Mouse (Mus musculus) megakaryocyte, embryonic 14.5 days (primary cell): Measurements from ENCODE around the gene Zbtb20.

Experiments
- FLI1 ChIP-seq: IDR thresholded peaks from 2 replicates; pipeline ENCODE4 v1.6.1; 2012; ENCODE audit warnings: low read length, inconsistent platforms, mixed read lengths
- GATA1 ChIP-seq: IDR thresholded peaks from 3 replicates; pipeline ENCODE4 v1.6.1; 2012; ENCODE audit warnings: mixed read lengths, low read length, inconsistent platforms, borderline replicate concordance

DNA sequence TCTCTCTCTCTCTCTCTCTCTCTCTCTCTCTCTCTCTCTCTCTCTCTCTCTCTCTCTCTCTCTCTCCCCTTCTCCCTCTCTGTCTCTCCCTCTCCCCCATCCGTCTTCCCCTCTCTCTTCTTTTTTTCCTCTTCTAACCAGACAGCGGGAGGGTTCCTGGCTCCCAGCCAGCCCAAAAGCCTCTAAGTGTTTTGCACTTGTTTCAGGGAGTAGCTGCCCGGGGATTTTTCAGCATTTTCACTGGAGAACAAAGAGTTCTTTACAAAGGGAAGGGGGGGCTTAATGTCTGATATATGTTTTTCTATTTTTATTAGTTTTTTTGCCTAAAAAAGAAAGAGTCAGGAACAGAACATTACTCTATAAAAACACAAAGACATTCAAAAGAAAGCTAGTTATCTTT, 628.5 kb downstream of the Zbtb20 start:
- TF ChIP-seq FLI1 = no peak
- TF ChIP-seq GATA1 = no peak
